Mouse (Mus musculus) liver, embryonic 13.5 days (tissue): ENCODE measurements at regions not wholly inside any gene's neighbourhood (a gene's known extent, or its start where the extent isn't known, plus 50 kb on each side); places are given as distances from the start of the nearest gene placed in this dataset.
A peak's percentile ranks its signal among the peaks of the same experiment; 100 is the strongest.

Experiments used
- ATAC-seq: fragments of 200-750 bp; cut with Nextera tagmentation; 2 replicates; pipeline ENCODE4 v1.8.0; 2017; ENCODE audit warnings: low read depth, mild to moderate bottlenecking, moderate number of reproducible peaks, moderate library complexity
- DNase-seq: peaks from one replicate; pipeline ENCODE4 v3.0.0; 2022
- H3K27ac ChIP-seq: fragments of 300-500 bp; sonication (generic); 2 replicates; pipeline ENCODE4 v1.5.1; 2015; ENCODE audit warnings: moderate library complexity, mild to moderate bottlenecking, inconsistent platforms
- H3K27me3 ChIP-seq: fragments of 300-500 bp; sonication (generic); 2 replicates; pipeline ENCODE4 v1.6.1; 2015; ENCODE audit warnings: mild to moderate bottlenecking, inconsistent platforms
- H3K36me3 ChIP-seq: fragments of 300-500 bp; sonication (generic); 2 replicates; pipeline ENCODE4 v1.6.1; 2015; ENCODE audit warnings: mild to moderate bottlenecking, inconsistent platforms
- H3K4me1 ChIP-seq: fragments of 300-500 bp; sonication (generic); replicated peaks from 2 replicates; pipeline ENCODE4 v1.6.1; 2015; ENCODE audit warnings: inconsistent platforms
- H3K4me2 ChIP-seq: fragments of 300-500 bp; sonication (generic); 2 replicates; pipeline ENCODE4 v1.6.1; 2015; ENCODE audit warnings: inconsistent platforms, mild to moderate bottlenecking, moderate library complexity
- H3K4me3 ChIP-seq: fragments of 300-500 bp; sonication (generic); replicated peaks from 2 replicates; pipeline ENCODE4 v1.5.1; 2015; ENCODE audit warnings: mild to moderate bottlenecking, inconsistent platforms
- H3K9ac ChIP-seq: fragments of 300-500 bp; sonication (generic); 2 replicates; pipeline ENCODE4 v1.6.1; 2015; ENCODE audit warnings: mild to moderate bottlenecking, inconsistent platforms
- H3K9me3 ChIP-seq: fragments of 300-500 bp; sonication (generic); replicated peaks from 2 replicates; pipeline ENCODE4 v1.6.1; 2016; ENCODE audit warnings: inconsistent platforms
- WGBS: fragments of 180-500 bp; shearing (Covaris S2); methylation state at CpG from one replicate; pipeline ENCODE4 v1.1.7; 2015; ENCODE audit not compliant: insufficient replicate concordance; 5-methylcytosine and 5-hydroxymethylcytosine counted together

DNA sequence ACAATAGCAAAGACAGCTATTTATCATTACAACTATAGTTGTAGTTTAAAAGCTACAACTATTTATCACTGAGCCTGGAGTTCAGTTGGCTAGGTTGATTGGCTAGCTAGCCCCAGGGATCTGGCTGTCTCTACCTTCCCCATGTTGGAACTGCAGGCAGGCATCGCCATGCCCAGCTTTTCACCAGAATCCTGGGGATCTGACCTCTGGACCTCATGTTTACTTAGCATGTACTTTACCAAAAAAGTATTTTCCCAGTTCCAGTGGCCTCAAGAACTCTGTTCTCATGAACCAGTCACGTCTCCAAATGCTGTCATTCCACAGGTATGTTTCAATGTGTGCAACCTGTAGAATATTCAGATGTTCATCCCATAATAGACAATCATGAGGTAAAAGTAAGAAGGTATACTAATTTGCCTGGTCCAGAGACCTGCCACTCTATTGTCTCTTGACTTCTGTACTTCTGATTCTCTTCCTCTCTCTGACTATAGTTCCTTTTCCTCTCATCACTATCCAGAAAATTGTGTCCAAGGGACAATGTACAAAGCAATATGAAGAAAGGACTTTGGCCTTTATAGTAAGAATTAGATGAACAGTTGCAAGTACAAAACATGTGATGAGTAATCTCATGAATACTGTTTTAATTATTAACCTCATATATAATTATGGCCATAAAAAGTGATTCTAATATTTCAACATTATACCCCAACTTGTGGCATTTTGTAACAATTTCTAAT lies 421.8 kb downstream of the Fam84a start:
- no peak for ATAC-seq
- Histone ChIP-seq H3K9me3 (no peaks in the 10 kb centered on the region), H3K36me3 (no peaks in the 10 kb centered on the region), H3K4me3 (no peak overlapping the region), H3K4me1 (no peaks in the 10 kb centered on the region), H3K9ac (no peak overlapping the region), H3K4me2 (no peak overlapping the region), H3K27me3 (no peaks in the 10 kb centered on the region), H3K27ac (no peak overlapping the region)
- 46% methylated on average over 2 of the region's 2 CpGs for WGBS
- no peak for DNase-seq

GRCm38 (mm10) chr12:13728986-13729385 lies 422.9 kb downstream of the Fam84a start:
- ATAC-seq, result no peak

DNA sequence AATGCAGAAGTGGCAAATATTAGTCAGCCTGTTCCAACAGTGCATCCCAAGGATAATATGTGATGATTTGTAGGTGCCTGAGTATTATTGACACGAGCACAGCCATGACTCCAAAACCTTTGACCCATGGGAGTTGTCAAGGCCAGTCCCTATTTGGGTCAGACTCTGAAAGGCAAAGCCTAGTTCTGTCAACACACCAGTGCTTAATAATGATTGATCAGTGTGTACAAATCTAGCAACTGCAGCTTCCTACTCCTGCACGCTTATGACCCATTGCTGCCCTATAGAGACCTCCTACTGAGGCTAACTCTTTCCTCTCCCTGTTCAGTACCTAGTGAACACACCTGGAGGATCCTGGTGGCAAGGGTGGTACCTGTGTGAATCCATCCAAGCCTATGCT lies 427.3 kb downstream of the Fam84a start:
- no peaks in the 10 kb centered on the region for H3K9me3 ChIP-seq
- H3K36me3 ChIP-seq, result no peaks in the 10 kb centered on the region
- no peaks in the 10 kb centered on the region for H3K4me1 ChIP-seq
- no peak overlapping the region for H3K9ac ChIP-seq
- no peaks in the 10 kb centered on the region for H3K27me3 ChIP-seq
- no peak overlapping the region for H3K4me3 ChIP-seq
- no peak overlapping the region for H3K4me2 ChIP-seq
- WGBS, result 61% methylated on average over 2 of the region's 2 CpGs
- no peak overlapping the region for H3K27ac ChIP-seq
- DNase-seq (no peak), ATAC-seq (peak; percentile 84)

More at GRCm38 (mm10) chr12:13728986-13729385, 422.9 kb downstream of the Fam84a start:
- Histone ChIP-seq H3K9me3 (no peaks in the 10 kb centered on the region), H3K4me2 (no peak overlapping the region), H3K4me3 (no peak overlapping the region), H3K27me3 (no peaks in the 10 kb centered on the region), H3K4me1 (no peaks in the 10 kb centered on the region), H3K9ac (no peak overlapping the region), H3K27ac (no peak overlapping the region), H3K36me3 (no peaks in the 10 kb centered on the region)
- no peak for DNase-seq
- WGBS, result 60% methylated on average over 4 of the region's 4 CpGs

DNA sequence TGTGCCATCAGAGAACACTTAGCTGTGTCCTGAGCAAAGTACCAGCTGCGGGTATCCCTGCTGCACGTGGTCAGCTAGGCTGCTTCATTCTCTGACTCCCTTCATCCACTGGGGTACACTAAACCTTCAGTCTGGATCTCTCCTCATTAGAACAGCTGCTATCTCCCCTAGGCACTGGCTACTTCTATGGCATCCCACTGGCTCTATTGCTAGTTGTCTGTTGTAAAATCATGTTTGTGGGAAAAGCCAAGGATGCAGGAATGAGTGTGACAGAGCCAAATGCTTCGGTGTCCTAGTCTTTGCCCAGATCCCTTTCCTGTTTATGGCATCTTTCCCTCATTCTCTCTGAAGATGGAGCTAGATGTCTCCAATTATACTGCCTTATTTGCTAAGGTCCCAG lies 440.9 kb downstream of the Nbas start:
- ATAC-seq, result no peak

GRCm38 (mm10) chr12:13707747-13708146 lies 438.8 kb downstream of the Nbas start:
- no peak for DNase-seq
- no peak for ATAC-seq
- H3K9me3 ChIP-seq, result no peaks in the 10 kb centered on the region
- H3K27ac ChIP-seq, result no peak overlapping the region
- no peaks in the 10 kb centered on the region for H3K36me3 ChIP-seq
- H3K4me2 ChIP-seq, result no peak overlapping the region
- no peaks in the 10 kb centered on the region for H3K27me3 ChIP-seq
- 54% methylated on average over 5 of the region's 5 CpGs for WGBS
- H3K9ac ChIP-seq, result no peak overlapping the region
- no peak overlapping the region for H3K4me3 ChIP-seq
- H3K4me1 ChIP-seq, result no peaks in the 10 kb centered on the region

More for the DNA sequence above, 440.9 kb downstream of the Nbas start:
- Histone ChIP-seq H3K9ac (no peak overlapping the region), H3K9me3 (no peaks in the 10 kb centered on the region), H3K4me3 (no peak overlapping the region), H3K27ac (no peak overlapping the region), H3K27me3 (no peaks in the 10 kb centered on the region), H3K36me3 (no peaks in the 10 kb centered on the region), H3K4me1 (no peaks in the 10 kb centered on the region), H3K4me2 (no peak overlapping the region)
- DNase-seq, result no peak
- WGBS, result 66% methylated on average over 3 of the region's 3 CpGs

DNA sequence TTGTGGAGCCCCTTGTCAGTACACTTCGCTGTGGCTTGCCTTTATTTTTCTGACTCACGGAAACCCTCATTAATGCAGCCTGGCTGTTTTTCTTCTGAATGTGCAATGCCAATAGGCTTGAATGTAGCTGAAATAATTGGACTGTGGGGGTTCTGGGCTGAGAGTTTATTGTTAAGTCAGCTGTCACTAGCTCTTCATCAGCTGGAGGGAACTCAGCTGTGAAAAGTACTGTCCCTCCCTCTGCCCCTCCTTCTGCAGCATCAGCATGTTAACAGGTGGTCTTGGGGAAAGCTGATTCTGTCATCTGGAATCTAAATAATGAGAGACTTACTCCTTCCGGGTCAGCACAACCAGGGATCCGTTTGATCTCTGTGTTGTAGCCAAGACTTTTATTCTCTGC lies 437.6 kb downstream of the Nbas start:
- no peak for DNase-seq
- H3K4me3 ChIP-seq, result no peak overlapping the region
- H3K27ac ChIP-seq, result no peak overlapping the region
- ATAC-seq, result no peak
- no peaks in the 10 kb centered on the region for H3K9me3 ChIP-seq
- no peaks in the 10 kb centered on the region for H3K27me3 ChIP-seq
- H3K4me1 ChIP-seq, result no peaks in the 10 kb centered on the region
- WGBS, result 68% methylated on average over 4 of the region's 4 CpGs
- H3K4me2 ChIP-seq, result no peak overlapping the region
- H3K9ac ChIP-seq, result no peak overlapping the region
- H3K36me3 ChIP-seq, result no peaks in the 10 kb centered on the region

DNA sequence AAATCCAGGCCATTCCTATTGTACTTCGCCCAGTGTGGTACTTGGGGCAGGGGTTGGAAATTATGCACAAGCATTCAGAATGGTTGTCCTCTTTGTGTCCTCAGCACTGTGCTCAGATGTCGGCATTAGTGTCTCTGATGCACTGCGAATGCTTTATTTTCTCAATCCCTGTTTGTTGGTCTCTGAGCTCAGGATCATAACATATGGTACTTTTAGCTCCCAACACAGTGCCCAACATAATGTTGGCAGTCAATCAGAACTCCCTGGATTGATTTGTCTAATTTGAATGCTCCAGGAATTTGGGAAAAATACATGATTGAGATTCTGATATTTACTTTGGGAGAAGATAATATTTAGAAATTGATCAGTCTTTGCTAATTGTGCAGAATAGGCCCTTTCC lies 434.7 kb downstream of the Nbas start:
- Histone ChIP-seq H3K9ac (no peak overlapping the region), H3K27ac (no peak overlapping the region), H3K4me1 (no peaks in the 10 kb centered on the region), H3K9me3 (no peaks in the 10 kb centered on the region), H3K36me3 (no peaks in the 10 kb centered on the region), H3K27me3 (no peaks in the 10 kb centered on the region), H3K4me2 (no peak overlapping the region), H3K4me3 (no peak overlapping the region)
- no peak for ATAC-seq
- WGBS, result 67% methylated on average over 3 of the region's 3 CpGs
- DNase-seq, result no peak

DNA sequence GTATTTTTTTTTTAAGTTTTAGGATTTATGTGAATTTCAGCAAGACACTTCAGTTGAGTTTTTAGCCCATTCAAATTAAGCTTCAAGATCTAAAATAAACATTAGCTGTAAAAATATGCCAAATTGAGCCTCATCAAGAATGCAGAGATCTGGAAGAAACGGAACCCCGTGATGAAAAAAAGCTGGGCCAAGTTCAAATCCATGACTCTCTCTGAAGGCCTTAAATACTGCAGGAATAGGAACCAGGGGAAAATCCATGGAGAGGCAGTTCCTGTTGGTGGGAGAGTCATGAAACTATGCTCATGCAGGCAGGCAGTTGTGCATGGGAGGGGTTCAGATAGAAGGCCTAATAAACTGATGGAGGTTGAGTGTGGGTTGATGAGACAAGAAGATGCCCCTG lies 430.9 kb downstream of the Nbas start:
- WGBS, result 81% methylated on average over 2 of the region's 2 CpGs
- Histone ChIP-seq H3K36me3 (no peaks in the 10 kb centered on the region), H3K9me3 (no peaks in the 10 kb centered on the region), H3K27ac (no peak overlapping the region), H3K4me1 (no peaks in the 10 kb centered on the region), H3K9ac (no peak overlapping the region), H3K27me3 (no peaks in the 10 kb centered on the region), H3K4me2 (no peak overlapping the region), H3K4me3 (no peak overlapping the region)
- no peak for DNase-seq
- no peak for ATAC-seq

- no peak for DNase-seq
- no peak overlapping the region for H3K27ac ChIP-seq
- no peaks in the 10 kb centered on the region for H3K27me3 ChIP-seq
- no peaks in the 10 kb centered on the region for H3K4me1 ChIP-seq
- H3K9me3 ChIP-seq, result no peaks in the 10 kb centered on the region
- H3K9ac ChIP-seq, result no peak overlapping the region
- ATAC-seq, result no peak
- H3K4me2 ChIP-seq, result no peak overlapping the region
- H3K36me3 ChIP-seq, result no peaks in the 10 kb centered on the region
- H3K4me3 ChIP-seq, result no peak overlapping the region
- WGBS, result 38% methylated on average over 4 of the region's 4 CpGs
Measured at GRCm38 (mm10) chr12:13698834-13699233, 429.9 kb downstream of the Nbas start.

DNA sequence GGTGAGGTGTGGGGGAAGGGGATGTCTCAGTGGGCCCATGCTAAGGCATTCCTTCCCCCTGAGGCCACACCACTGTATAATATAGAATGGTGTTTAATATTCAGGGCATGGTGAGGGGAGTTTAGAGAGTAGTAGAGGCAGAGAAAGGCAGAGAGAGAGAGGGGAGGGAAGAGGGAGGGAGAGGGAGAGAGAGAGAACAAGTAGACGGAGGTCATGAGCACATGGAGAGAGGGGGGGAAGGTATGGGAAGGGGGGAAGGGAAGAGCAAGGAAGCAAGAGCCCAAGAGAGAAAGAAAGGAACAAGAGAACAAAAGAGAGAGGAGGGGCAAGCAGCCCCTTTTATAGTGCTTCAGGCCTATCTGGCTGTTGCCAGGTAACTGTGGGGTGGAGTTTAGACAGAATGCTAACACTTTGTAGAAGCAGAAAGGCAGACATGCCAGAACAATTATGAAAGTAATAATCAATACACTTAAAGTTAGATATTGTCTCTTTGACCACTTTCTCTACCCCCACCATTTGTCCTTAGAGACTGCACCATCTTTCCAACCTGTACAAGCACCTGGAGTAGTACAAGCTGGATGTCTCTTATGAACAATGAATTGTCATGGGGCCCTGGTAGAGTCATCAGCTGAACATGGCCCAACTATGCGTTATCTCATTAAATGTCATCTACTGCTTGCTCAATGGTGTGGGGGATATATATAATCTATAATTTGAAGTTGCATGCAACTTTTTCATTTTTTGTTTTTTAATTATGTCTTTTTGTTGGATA lies 422.6 kb downstream of the Nbas start:
- WGBS, result 65% methylated on average over 2 of the region's 2 CpGs
- no peak overlapping the region for H3K4me2 ChIP-seq
- H3K9me3 ChIP-seq, result no peaks in the 10 kb centered on the region
- no peaks in the 10 kb centered on the region for H3K4me1 ChIP-seq
- DNase-seq (no peak), ATAC-seq (no peak)
- no peaks in the 10 kb centered on the region for H3K27me3 ChIP-seq
- H3K4me3 ChIP-seq, result no peak overlapping the region
- H3K9ac ChIP-seq, result no peak overlapping the region
- H3K27ac ChIP-seq, result no peak overlapping the region
- no peaks in the 10 kb centered on the region for H3K36me3 ChIP-seq

- ATAC-seq (no peak), DNase-seq (no peak)
- Histone ChIP-seq H3K4me2 (no peak overlapping the region), H3K27me3 (no peaks in the 10 kb centered on the region), H3K9ac (no peak overlapping the region), H3K4me1 (no peaks in the 10 kb centered on the region), H3K36me3 (no peaks in the 10 kb centered on the region), H3K9me3 (no peaks in the 10 kb centered on the region), H3K4me3 (no peak overlapping the region), H3K27ac (no peak overlapping the region)
- WGBS, result 57% methylated on average over 1 of the region's 1 CpGs
Measured at GRCm38 (mm10) chr12:13677266-13677665, 408.3 kb downstream of the Nbas start.

GRCm38 (mm10) chr12:13669453-13669852 lies 400.5 kb downstream of the Nbas start:
- no peaks in the 10 kb centered on the region for H3K4me1 ChIP-seq

More at GRCm38 (mm10) chr12:13669453-13669852, 400.5 kb downstream of the Nbas start:
- Histone ChIP-seq H3K36me3 (no peaks in the 10 kb centered on the region), H3K4me3 (no peak overlapping the region), H3K9me3 (no peaks in the 10 kb centered on the region), H3K4me2 (no peak overlapping the region), H3K27ac (no peak overlapping the region), H3K27me3 (no peaks in the 10 kb centered on the region), H3K9ac (no peak overlapping the region)
- ATAC-seq (no peak), DNase-seq (no peak)
